Mouse (Mus musculus): ENCODE results near the gene Gm8094.
"Not testable (repeated sequence)": the region's sequence is repeated elsewhere in the genome, so short reads cannot be mapped to it uniquely, and the experiment has no call there.

The Gm8094 gene

DNA sequence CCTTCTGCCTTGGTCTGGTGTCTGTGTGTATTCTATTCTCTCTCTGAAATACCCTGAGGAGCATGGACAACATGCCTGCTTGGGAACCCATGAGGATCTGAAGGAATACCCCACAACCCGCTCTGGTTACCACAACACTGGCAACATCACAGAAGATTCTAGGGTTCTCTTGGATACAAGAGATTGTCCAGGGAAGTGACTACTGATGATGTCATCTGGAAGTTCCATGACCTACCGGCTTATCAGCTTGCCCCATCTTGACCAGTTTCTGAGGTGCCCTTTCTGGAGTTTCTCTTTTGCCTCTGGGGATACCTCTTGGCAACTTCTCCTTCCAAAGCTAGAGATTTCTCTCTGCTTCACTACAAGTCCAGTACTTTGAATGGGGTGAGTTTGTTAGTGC, at the start of gene Gm8094:
Gene Gm8094 (minus strand): TSS at position 101 of the 400 bp plus-strand sequence.
- DNase-seq (ENCODE audit: low read depth, low spot score), result not testable (repeated sequence)

DNA sequence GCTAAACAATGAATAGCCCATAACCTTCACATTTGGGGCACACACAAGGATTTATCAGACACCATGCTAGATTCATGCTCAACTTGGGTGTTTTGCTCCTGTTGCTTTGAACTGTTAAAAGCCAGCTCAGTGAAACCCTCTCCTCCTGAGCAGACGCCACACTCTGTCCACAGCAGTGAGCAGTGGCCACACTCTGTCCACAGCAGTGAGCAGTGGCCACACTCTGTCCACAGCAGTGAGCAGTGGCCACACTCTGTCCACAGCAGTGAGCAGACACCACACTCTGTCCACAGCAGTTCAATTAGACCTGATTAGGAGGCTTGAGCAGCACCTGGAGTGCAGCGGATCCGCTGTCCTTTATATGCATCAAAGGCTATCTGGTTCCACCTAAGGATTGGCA, 43.2 kb upstream of the Gm8094 start:
- not testable (repeated sequence) for DNase-seq (ENCODE audit: low read depth, low spot score)

DNA sequence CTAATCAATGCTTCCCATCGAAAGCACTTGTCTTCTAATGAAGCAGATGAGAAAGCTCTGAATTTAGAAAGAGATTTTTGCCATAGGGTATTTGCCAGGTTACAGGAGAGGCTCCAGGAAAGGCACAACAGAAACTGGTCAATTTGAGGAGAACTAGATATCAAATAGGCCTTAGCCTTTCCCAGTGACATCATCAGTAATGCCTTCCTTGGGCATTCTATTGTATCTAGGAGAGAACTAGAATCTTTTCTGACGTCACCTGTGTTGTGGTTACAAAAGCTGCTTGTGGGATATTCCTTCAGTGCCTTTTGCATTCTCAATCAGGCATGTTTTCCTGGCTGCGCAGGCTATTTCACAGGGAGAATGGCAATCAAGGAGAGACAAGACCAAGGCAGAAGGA, 23.9 kb upstream of the Gm8094 start, which contains the start of gene Gm8104:
Gene Gm8104 (plus strand): TSS at position 301 of the 400 bp plus-strand sequence.
- DNase-seq (ENCODE audit: low read depth, low spot score), result not testable (repeated sequence)

DNA sequence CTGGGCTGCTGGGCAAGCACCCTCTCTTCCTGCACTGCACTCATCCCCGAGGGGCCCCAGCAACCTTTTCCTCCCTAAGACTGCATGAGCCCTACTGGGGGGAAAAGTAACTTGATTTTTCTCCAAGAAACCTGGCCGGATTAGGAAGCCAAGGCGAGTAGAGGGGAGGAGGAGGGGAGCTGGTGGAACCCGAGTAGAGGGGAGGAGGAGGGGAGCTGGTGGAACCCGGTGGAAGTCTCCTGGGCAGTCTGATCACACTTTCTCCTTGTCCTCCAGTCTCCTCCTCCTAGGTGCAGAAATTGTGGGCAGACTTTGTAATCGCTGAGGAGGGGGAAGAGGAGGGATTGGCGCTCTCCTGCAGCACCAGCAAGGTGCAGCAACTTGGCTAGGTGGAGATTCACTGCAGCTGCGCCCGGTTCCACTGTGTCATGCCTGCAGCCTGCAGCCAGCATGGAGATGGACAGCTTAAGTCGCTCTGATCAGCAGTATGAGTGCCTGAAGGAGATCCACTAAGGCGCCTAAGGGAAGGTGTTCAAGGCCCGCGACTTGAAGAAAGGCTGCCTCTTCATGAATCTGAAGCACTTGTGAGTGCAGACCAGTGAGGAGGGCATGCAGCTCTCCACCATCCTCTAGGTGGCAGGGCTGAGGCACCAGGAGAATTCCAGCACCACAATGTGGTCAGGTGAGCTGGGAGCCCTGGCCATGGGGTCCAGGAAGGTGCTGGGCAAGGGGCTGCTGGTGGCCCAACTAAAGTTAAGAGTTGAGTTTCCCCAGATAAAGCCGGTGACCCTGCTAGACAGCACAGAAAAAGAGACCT, 12.9 kb upstream of the Gm8094 start:
- not testable (repeated sequence) for DNase-seq (ENCODE audit: low read depth, low spot score)

DNA sequence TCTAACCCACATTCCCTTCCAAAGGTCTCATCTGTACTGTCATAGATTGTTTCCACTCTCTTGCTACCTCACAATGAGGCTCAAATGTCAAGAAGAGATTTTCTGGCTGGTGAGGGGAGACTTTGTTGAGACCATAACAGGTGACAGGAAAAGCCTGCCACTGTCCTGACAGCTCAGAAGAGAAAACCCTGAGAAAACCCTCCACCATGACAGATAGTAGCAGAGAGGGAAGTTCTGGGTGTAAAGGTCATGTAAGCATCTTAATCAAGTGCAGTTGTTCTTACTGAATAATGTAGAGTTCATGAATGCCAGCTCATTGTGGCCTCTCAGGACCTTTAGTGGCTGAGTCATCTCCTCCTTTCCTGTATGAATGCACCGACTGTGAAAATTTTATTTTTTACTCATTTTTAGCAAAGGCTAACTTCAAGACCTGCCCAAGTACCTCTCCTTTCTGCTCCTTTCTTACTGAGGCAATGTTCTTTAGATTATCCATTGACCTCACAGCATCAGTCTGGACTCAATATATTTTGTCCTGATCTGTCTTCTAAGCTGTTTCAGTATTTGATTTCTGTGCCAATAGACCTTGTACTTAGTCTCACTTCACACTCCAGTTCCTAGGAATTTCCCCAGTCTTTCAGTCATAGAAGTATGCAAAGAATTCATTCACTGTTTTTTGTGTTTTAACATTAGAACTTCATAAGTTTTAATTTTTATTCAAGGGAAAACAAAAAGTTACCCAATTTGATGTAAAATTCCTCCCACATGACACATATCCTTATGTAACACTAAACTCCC, 8.7 kb upstream of the Gm8094 start:
- DNase-seq (ENCODE audit: low read depth, low spot score), result not testable (repeated sequence)

DNA sequence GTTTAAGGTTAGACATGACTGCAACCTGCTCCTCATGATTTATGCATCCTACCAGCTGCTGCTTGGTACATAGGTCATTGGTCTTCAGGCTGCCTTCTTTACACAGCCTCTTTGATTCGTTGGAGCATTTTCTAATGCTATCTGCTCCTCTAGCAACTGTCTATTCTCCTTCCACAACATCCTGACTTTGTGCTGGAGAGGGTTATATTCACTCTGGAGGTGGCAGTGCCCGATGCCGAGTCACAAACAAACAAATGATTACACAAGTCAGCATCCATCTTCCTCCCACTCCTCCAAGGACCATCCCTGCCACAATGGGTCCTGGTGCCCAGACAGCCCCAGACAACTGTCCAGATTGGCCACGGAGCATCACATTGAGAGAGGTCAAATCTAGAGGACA, 16.3 kb downstream of the Gm8094 start:
- DNase-seq (ENCODE audit: low read depth, low spot score), result not testable (repeated sequence)

DNA sequence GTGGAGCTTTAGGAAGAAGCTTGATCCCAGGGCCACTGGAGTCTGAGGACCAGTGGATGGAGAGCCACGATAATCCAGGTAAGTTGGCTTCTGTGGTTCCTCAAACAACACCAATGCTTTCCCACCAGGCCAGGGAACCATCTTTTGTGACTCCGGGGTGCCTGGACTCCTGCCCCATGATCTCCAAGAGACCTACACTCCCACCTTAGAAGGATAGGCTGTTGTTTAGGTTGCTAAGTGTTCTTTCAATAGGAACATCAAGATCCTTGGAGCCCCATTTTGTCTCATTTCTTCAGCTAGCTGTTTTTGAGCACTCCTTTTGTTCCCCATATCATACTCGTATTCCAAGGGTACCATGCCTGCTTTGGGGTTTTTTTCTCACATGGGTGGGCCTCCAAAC, 18.4 kb downstream of the Gm8094 start:
- DNase-seq (ENCODE audit: low read depth, low spot score), result not testable (repeated sequence)
